21 mouse cellular contexts compared by ENCODE assay signal in genomic region chr11:77095206-77095605, GRCm38 (mm10). TPM values are rescaled to one million over a fixed set of nuclear protein-coding genes. Genes with fewer than 3 reads are reported as not detected.
DNase-seq lines count a peak whose midpoint lies in the region; ATAC-seq and TF ChIP-seq lines count a peak whose summit lies in the region.
"Had no signal": no experiment of that assay in that cellular context is flagged by ENCODE, and none has a peak within 500 bp of the region (broad histone marks: within the 10 kb centered on the region; RNA-seq: fewer than 3 reads in every experiment).

No protein-coding gene starts in this region.

- intact Hi-C loops in gastrocnemius, adult 2 months (cut with DNase I) = loop anchor here (10.0 kb wide), 1 partner anchor 370 kb away; the partner anchor contains the start of gene Coro6

- H3K36me3 ChIP-seq in kidney, adult 2 months (ENCODE audit: control insufficient read depth, insufficient read depth, low read length) = no peaks in the 10 kb centered on the region
- no peaks in the 10 kb centered on the region for H3K36me3 ChIP-seq in lung, embryonic 16.5 days (ENCODE audit: control insufficient read depth, insufficient read depth, low read length)
- H3K36me3 ChIP-seq: forebrain, embryonic 10.5 days; heart, embryonic 10.5 days; heart, embryonic 13.5 days; hindbrain, embryonic 13.5 days had no signal

- TF ChIP-seq POLR2A in kidney, adult 2 months (IDR thresholded peaks at IDR 0.05; ENCODE audit: low read depth, low read length) = no peak

- no peak overlapping the region for H3K9ac ChIP-seq in lung, embryonic 16.5 days (ENCODE audit: low read length)
- H3K9ac ChIP-seq: forebrain, embryonic 13.5 days; heart, embryonic 13.5 days; hindbrain, embryonic 13.5 days had no signal

- no peak overlapping the region for H3K4me2 ChIP-seq in lung, embryonic 16.5 days (ENCODE audit: low read depth, low read length)
- H3K4me2 ChIP-seq: forebrain, embryonic 13.5 days; heart, embryonic 13.5 days; hindbrain, embryonic 13.5 days had no signal

- H3K4me3 ChIP-seq in kidney, adult 2 months (ENCODE audit: insufficient read depth, low read depth, low read length) = no peak overlapping the region
- no peak overlapping the region for H3K4me3 ChIP-seq in lung, embryonic 16.5 days (ENCODE audit: low read length)
- H3K4me3 ChIP-seq in gastrocnemius, adult 2 months = no peak overlapping the region
- H3K4me3 ChIP-seq: forebrain, embryonic 10.5 days; forebrain, embryonic 13.5 days; heart, adult 2 months; heart, embryonic 10.5 days; heart, embryonic 13.5 days; hindbrain, embryonic 13.5 days had no signal

- H3K27ac ChIP-seq in kidney, adult 2 months (ENCODE audit: insufficient read depth, low read depth, low read length) = no peak overlapping the region
- no peak overlapping the region for H3K27ac ChIP-seq in lung, embryonic 16.5 days (ENCODE audit: low read length)
- no peak overlapping the region for H3K27ac ChIP-seq in gastrocnemius, adult 2 months
- H3K27ac ChIP-seq: forebrain, embryonic 10.5 days; forebrain, embryonic 13.5 days; heart, adult 2 months; heart, embryonic 10.5 days; heart, embryonic 13.5 days; hindbrain, embryonic 13.5 days had no signal

- no peaks in the 10 kb centered on the region for H3K9me3 ChIP-seq in lung, embryonic 16.5 days (ENCODE audit: control insufficient read depth, low read length)
- H3K9me3 ChIP-seq: forebrain, embryonic 10.5 days; forebrain, embryonic 13.5 days; heart, embryonic 10.5 days; heart, embryonic 13.5 days; hindbrain, embryonic 13.5 days had no signal

- WGBS in kidney, adult 2 months = 58% methylated on average over 10 of the region's 10 CpGs
- WGBS in lung, embryonic 16.5 days = 38% methylated on average over 9 of the region's 10 CpGs

- DNase-seq in adrenal gland, postnatal 14 days = peak; percentile 39
- DNase-seq in adrenal gland, postnatal 10 days = no peak
- peak; percentile 43 for DNase-seq in kidney, postnatal 10 days
- no peak for DNase-seq in kidney, adult 2 months
- no peak for DNase-seq in lung, postnatal 25 days (ENCODE audit: low spot score)
- DNase-seq in lung, postnatal 36 days = peak; percentile 28
- DNase-seq in gastrocnemius, adult 2 months = no peak
- DNase-seq: adrenal gland, adult 8-10 months; cerebellum, adult 11 months; cerebellum, adult 2 months; gastrocnemius, postnatal 14 days; heart, adult 2 months had no signal

- no peaks in the 10 kb centered on the region for H3K4me1 ChIP-seq in kidney, adult 2 months (ENCODE audit: control insufficient read depth, insufficient read depth, low read length)
- peaks cover 5% of the 10 kb centered on the region for H3K4me1 ChIP-seq in lung, embryonic 16.5 days (replicated peaks; ENCODE audit: control insufficient read depth, insufficient read depth, low read length)

- ATAC-seq in lung, embryonic 16.5 days (ENCODE audit: low read depth) = peak; percentile 32; the same call in 1 of the 2 replicates
- ATAC-seq: activated CD4-positive, CD25-positive, alpha-beta regulatory T cell, adult 4 months; forebrain, embryonic 13.5 days; forebrain, embryonic 16.5 days; hindbrain, embryonic 16.5 days had no signal

- H3K27me3 ChIP-seq in kidney, adult 2 months (replicated peaks; ENCODE audit: control insufficient read depth, insufficient read depth, low read length) = no peaks in the 10 kb centered on the region
- H3K27me3 ChIP-seq in lung, embryonic 16.5 days (ENCODE audit: control insufficient read depth, insufficient read depth, low read depth, low read length) = no peaks in the 10 kb centered on the region

- TF ChIP-seq CTCF in kidney, adult 2 months (conservative IDR thresholded peaks at IDR 0.05; ENCODE audit: insufficient read depth, insufficient read length, low read depth, low read length) = no peak
- TF ChIP-seq CTCF in gastrocnemius, adult 2 months (IDR thresholded peaks at IDR 0.05) = no peak

RNA-seq across cellular contexts. Expression of gene Nsrp1, which starts 17.0 kb away (rescaled TPM):
- 25.3 and 28.2 TPM in 2 replicates for total RNA-seq in adrenal gland, postnatal 14 days (2021)
- 10 to 100 TPM; 23.7 to 24.4 TPM for total RNA-seq in adrenal gland, postnatal 10 days (2021)
- 1.3 and 1.8 TPM in 2 replicates for polyA plus RNA-seq in kidney, adult 2 months (2012; rRNA removed)
- 66.2 and 70.3 TPM in 2 replicates for polyA plus RNA-seq in lung, embryonic 16.5 days (2015; fragmentation: Nextera tagmentation; extraction: Ambion mirVana)
- total RNA-seq in gastrocnemius, adult 2 months (2021) = 10 to 100 TPM; 11.8 to 11.9 TPM

Comparison
In these comparisons a context has a peak if more than half of its experiments do, and no peak if none do; other contexts are left out.
1. DNase-seq: peak in adrenal gland, postnatal 14 days (single experiment), kidney, postnatal 10 days (single experiment) and lung, postnatal 36 days (single experiment); none in adrenal gland, postnatal 10 days (single experiment), kidney, adult 2 months (single experiment), lung, postnatal 25 days (single experiment) and gastrocnemius, adult 2 months (single experiment).